Mouse (Mus musculus): ENCODE measurements around the gene Wdr11. TPM values are rescaled to one million over a fixed set of nuclear protein-coding genes. Genes with fewer than 3 reads are reported as not detected.

Gene Wdr11
- polyA plus RNA-seq, 1 experiment = 17.2 TPM

DNA sequence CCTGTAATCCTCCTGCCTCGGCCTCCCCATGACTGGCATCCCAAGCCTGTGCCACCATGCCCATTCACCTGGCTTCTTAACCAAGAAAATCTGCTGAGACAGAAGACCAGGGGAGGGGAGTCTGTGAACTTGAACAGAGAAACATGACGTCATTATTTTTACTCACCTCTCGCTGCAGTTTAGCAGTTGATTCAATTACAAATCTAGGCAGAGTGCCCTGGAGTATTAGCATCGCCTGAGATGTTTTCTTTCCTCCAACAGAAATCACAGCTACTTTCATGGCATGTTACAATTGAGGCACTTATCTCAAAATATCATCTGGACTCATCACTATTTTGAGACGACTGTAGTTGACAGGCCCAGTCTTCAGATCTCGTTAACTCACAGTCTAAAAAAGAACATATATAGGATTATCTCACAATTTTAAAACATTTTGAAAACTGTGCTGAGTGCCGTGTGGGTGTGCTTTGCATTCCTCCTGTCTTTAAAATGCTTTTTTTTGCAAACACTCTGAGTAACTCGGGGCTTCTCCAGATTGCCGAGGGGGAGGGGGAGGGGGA lies 61.3 kb downstream of the Wdr11 start:
- no peaks in the 10 kb centered on the region for H3K36me3 ChIP-seq (ENCODE audit: control insufficient read depth, insufficient read depth, low read length)
- H3K4me3 ChIP-seq (ENCODE audit: low read depth, low read length) = no peak overlapping the region
- no peaks in the 10 kb centered on the region; the same call in 1 of the 2 replicates for H3K4me1 ChIP-seq (ENCODE audit: control insufficient read depth, insufficient read depth, insufficient read length, low read length)
- H3K27ac ChIP-seq (ENCODE audit: insufficient read depth, low read depth, low read length) = no peak overlapping the region
- WGBS = 66% methylated on average over 9 of the region's 9 CpGs
- H3K27me3 ChIP-seq (ENCODE audit: control insufficient read depth, insufficient read depth, low read length) = no peaks in the 10 kb centered on the region
- no peak for TF ChIP-seq POLR2A (IDR thresholded peaks at IDR 0.05; ENCODE audit: low read depth, low read length)
- TF ChIP-seq CTCF (IDR thresholded peaks at IDR 0.05; ENCODE audit: extremely low read depth, insufficient read length, insufficient replicate concordance, low read depth, low read length) = no peak

DNA sequence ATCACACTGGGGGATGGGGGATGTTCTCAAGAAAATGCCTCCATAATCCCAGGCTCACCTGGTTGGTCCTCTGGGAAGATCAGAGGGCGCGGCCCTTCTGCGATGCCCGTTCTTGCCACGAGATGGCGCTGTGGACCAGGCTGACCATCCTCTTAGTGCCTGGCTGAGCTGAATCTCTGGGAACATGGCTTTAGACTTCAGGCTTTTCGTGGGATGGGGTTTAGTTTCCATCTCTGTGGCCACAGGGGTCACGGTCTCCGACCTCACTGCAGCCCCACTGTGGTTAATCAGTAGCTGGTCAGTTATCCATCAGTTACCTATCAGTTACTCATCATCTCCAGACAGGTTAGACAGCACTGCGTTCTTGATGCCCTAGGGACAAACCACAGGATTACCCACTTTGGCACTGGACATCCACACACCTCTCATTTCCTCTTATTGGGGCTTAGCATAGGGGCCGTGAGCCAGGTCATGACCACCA lies 62.2 kb downstream of the Wdr11 start:
- no peaks in the 10 kb centered on the region for H3K36me3 ChIP-seq (ENCODE audit: control insufficient read depth, insufficient read depth, low read length)
- H3K4me3 ChIP-seq (ENCODE audit: low read depth, low read length) = no peak overlapping the region
- no peaks in the 10 kb centered on the region; the same call in 1 of the 2 replicates for H3K4me1 ChIP-seq (ENCODE audit: control insufficient read depth, insufficient read depth, insufficient read length, low read length)
- TF ChIP-seq CTCF (IDR thresholded peaks at IDR 0.05; ENCODE audit: extremely low read depth, insufficient read length, insufficient replicate concordance, low read depth, low read length) = peak; percentile 95
- no peak for TF ChIP-seq POLR2A (IDR thresholded peaks at IDR 0.05; ENCODE audit: low read depth, low read length)
- no peaks in the 10 kb centered on the region for H3K27me3 ChIP-seq (ENCODE audit: control insufficient read depth, insufficient read depth, low read length)
- H3K27ac ChIP-seq (ENCODE audit: insufficient read depth, low read depth, low read length) = no peak overlapping the region
- WGBS = 13% methylated on average over 11 of the region's 11 CpGs

- Histone ChIP-seq H3K4me1 (ENCODE audit: control insufficient read depth, insufficient read depth, insufficient read length, low read length) (no peaks in the 10 kb centered on the region), H3K4me3 (ENCODE audit: low read depth, low read length) (no peak overlapping the region), H3K36me3 (ENCODE audit: control insufficient read depth, insufficient read depth, low read length) (no peaks in the 10 kb centered on the region), H3K27me3 (ENCODE audit: control insufficient read depth, insufficient read depth, low read length) (no peaks in the 10 kb centered on the region), H3K27ac (ENCODE audit: insufficient read depth, low read depth, low read length) (no peak overlapping the region)
- TF ChIP-seq POLR2A (IDR thresholded peaks at IDR 0.05; ENCODE audit: low read depth, low read length) (no peak), CTCF (IDR thresholded peaks at IDR 0.05; ENCODE audit: extremely low read depth, insufficient read length, insufficient replicate concordance, low read depth, low read length) (no peak)
- 64% methylated on average over 12 of the region's 12 CpGs for WGBS
Observed at GRCm38 (mm10) chr7:129654923-129655322, 63.3 kb downstream of the Wdr11 start.

- H3K27ac ChIP-seq (ENCODE audit: insufficient read depth, low read depth, low read length) = no peak overlapping the region
- H3K27me3 ChIP-seq (ENCODE audit: control insufficient read depth, insufficient read depth, low read length) = no peaks in the 10 kb centered on the region
- H3K36me3 ChIP-seq (ENCODE audit: control insufficient read depth, insufficient read depth, low read length) = no peaks in the 10 kb centered on the region
- H3K4me1 ChIP-seq (ENCODE audit: control insufficient read depth, insufficient read depth, insufficient read length, low read length) = no peaks in the 10 kb centered on the region
- H3K4me3 ChIP-seq (ENCODE audit: low read depth, low read length) = no peak overlapping the region
- 88% methylated on average over 14 of the region's 14 CpGs for WGBS
- no peak for TF ChIP-seq POLR2A (IDR thresholded peaks at IDR 0.05; ENCODE audit: low read depth, low read length)
- no peak for TF ChIP-seq CTCF (IDR thresholded peaks at IDR 0.05; ENCODE audit: extremely low read depth, insufficient read length, insufficient replicate concordance, low read depth, low read length)
Observed at GRCm38 (mm10) chr7:129655604-129656226, 64.1 kb downstream of the Wdr11 start.

DNA sequence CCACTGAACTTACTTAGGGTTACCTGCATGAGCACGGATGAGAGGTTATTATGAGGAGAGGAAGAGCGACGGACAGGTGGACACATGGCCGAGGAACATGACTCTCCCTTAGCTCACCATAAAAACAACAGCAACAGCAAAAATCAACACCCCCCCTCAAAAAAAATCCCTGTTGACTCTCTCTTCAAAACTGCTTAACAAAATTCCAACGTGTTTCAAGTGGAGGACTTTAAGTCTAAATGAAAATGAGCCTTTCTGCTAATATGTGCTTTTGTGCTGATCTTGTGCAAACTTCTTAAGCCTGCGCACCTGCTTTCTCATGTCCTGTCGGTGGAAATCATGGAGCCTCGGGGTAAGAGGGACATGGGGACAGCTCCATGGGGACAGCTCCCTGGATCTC lies 66.2 kb downstream of the Wdr11 start:
- Histone ChIP-seq H3K27me3 (ENCODE audit: control insufficient read depth, insufficient read depth, low read length) (no peaks in the 10 kb centered on the region), H3K27ac (ENCODE audit: insufficient read depth, low read depth, low read length) (no peak overlapping the region), H3K4me1 (ENCODE audit: control insufficient read depth, insufficient read depth, insufficient read length, low read length) (no peaks in the 10 kb centered on the region), H3K36me3 (ENCODE audit: control insufficient read depth, insufficient read depth, low read length) (no peaks in the 10 kb centered on the region), H3K4me3 (ENCODE audit: low read depth, low read length) (no peak overlapping the region)
- TF ChIP-seq CTCF (IDR thresholded peaks at IDR 0.05; ENCODE audit: extremely low read depth, insufficient read length, insufficient replicate concordance, low read depth, low read length) = no peak
- TF ChIP-seq POLR2A (IDR thresholded peaks at IDR 0.05; ENCODE audit: low read depth, low read length) = no peak
- WGBS = 89% methylated on average over 8 of the region's 8 CpGs

DNA sequence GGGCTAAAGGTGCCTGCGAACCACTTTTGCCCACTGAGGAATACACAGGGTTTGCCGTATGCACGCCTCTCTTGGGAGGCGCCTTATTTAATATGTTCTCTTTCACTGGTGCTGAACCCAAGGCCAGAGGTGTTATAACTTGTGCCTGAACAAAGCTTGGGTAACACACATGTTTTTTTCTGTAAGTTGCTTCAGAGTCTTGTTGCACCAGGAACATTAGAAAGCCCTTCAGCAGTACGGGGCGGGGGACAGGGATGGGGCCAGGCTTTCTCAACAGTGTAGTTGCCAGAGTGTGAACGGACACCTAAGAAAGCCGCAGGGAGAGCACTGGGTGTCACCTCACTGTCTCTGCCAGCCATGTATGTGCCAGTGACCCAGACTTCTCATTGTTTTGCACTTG lies 68.1 kb downstream of the Wdr11 start:
- Histone ChIP-seq H3K4me1 (ENCODE audit: control insufficient read depth, insufficient read depth, insufficient read length, low read length) (peaks cover 12% of the 10 kb centered on the region), H3K36me3 (ENCODE audit: control insufficient read depth, insufficient read depth, low read length) (no peaks in the 10 kb centered on the region), H3K27me3 (ENCODE audit: control insufficient read depth, insufficient read depth, low read length) (no peaks in the 10 kb centered on the region), H3K4me3 (ENCODE audit: low read depth, low read length) (no peak overlapping the region), H3K27ac (ENCODE audit: insufficient read depth, low read depth, low read length) (no peak overlapping the region)
- WGBS = 94% methylated on average over 8 of the region's 8 CpGs
- TF ChIP-seq CTCF (IDR thresholded peaks at IDR 0.05; ENCODE audit: extremely low read depth, insufficient read length, insufficient replicate concordance, low read depth, low read length) (no peak), POLR2A (IDR thresholded peaks at IDR 0.05; ENCODE audit: low read depth, low read length) (no peak)

DNA sequence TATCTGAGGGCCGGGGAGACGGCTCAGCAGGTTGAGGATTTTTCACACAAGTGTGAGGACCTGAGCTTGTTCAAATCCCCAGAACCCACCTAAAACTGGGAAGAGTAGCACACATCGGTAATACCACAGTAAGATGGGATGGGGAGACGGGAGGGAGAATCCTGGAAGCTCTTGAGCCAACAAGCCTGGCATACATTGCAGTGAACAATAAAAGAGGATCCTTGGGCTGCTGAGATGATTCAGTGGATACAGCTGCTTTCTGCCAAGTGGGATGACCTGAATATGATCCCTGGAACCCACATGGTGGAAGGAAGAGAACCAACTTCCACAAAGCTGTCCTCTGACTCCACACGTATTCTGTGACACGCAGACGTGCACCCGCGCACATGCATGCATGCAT lies 68.9 kb downstream of the Wdr11 start:
- H3K36me3 ChIP-seq (ENCODE audit: control insufficient read depth, insufficient read depth, low read length) = no peaks in the 10 kb centered on the region
- no peaks in the 10 kb centered on the region for H3K27me3 ChIP-seq (ENCODE audit: control insufficient read depth, insufficient read depth, low read length)
- no peak for TF ChIP-seq POLR2A (IDR thresholded peaks at IDR 0.05; ENCODE audit: low read depth, low read length)
- TF ChIP-seq CTCF (IDR thresholded peaks at IDR 0.05; ENCODE audit: extremely low read depth, insufficient read length, insufficient replicate concordance, low read depth, low read length) = no peak
- H3K4me1 ChIP-seq (ENCODE audit: control insufficient read depth, insufficient read depth, insufficient read length, low read length) = peaks cover 17% of the 10 kb centered on the region
- WGBS = 96% methylated on average over 9 of the region's 9 CpGs
- no peak overlapping the region for H3K4me3 ChIP-seq (ENCODE audit: low read depth, low read length)
- no peak overlapping the region for H3K27ac ChIP-seq (ENCODE audit: insufficient read depth, low read depth, low read length)
